Mouse (Mus musculus): Measurements from ENCODE around the gene Hoxd11. TPM values are rescaled to one million over a fixed set of nuclear protein-coding genes. Genes with fewer than 3 reads are reported as not detected.

Gene Hoxd11
- polyA plus RNA-seq, 1 experiment: 2.8 TPM

DNA sequence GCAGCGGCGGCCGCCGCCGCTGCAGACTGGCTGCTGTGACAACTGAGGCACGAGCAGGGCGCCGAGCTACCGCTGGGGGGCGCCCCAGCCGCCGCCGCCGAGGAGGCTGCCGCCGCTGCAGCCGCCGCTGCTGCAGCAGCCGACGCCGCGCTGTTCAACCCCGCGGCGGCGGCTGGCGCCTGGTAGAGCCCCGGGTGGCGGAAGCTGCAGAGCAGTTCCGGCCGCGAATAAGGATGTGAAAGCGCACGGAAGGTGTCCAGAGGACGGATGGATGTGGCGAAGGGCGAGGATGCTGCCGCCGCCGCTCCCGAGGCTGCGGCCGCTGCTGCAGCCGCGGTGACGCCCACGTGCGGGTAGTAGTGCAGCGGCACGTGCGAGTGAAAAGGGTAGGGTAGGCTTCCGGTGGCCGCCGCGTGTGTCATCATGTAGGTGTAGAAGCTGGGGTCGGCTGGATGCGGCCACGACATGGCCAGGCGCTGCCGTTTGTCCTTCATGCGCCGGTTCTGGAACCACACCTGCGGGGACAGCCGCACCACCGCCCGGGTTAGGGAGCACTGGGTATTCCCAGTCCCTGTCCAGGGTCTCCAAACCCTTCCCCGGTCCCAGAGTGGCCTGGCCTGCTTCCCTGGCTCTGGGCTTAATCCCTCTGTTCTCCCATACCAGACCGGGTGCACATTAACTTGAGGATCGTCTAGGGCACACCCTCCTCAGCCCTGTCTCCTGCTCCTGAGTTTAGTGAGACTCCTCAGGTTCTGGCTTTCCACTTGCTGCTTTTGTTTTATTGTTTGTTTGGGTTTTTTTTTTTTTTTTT is 23.3 kb upstream of the Hoxd11 start:
- H3K4me1 ChIP-seq (ENCODE audit: control insufficient read depth, insufficient read depth, low read length): no peaks in the 10 kb centered on the region; the same call in 1 of the 2 replicates
- H3K4me3 ChIP-seq (ENCODE audit: insufficient read depth, low read length): peak overlapping the region; percentile 21; the same call in 1 of the 2 replicates

DNA sequence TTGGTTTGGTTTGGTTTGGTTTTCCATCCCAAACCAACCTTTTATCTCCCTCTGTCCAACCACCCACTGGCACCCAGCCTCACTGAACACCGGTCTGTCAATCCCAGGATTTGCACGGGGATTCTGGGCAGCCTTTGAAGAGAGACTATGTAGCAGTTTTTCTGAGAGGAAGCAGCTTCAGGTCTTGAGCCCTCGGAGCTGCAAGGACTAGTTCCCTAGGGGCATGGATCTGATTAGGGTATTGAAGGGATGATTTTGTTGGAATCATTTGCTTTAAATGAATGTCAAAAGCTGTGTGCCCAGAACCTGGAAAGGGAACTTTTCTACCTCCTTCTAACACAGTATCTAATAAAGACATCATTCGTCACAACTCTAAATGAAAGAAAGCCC is 22.7 kb upstream of the Hoxd11 start:
- Histone ChIP-seq H3K4me3 (ENCODE audit: insufficient read depth, low read length) (no peak overlapping the region), H3K4me1 (ENCODE audit: control insufficient read depth, insufficient read depth, low read length) (no peaks in the 10 kb centered on the region; the same call in 1 of the 2 replicates), H3K27ac (ENCODE audit: insufficient read depth, low read length) (no peak overlapping the region)
- TF ChIP-seq POLR2A (IDR thresholded peaks at IDR 0.05; ENCODE audit: low read depth, low read length) (no peak), CTCF (IDR thresholded peaks at IDR 0.05; ENCODE audit: borderline replicate concordance, insufficient read depth, low read length) (no peak)

More for the DNA sequence above, 23.3 kb upstream of the Hoxd11 start:
- H3K27ac ChIP-seq (ENCODE audit: insufficient read depth, low read length): no peak overlapping the region
- TF ChIP-seq CTCF (IDR thresholded peaks at IDR 0.05; ENCODE audit: borderline replicate concordance, insufficient read depth, low read length): no peak
- TF ChIP-seq POLR2A (IDR thresholded peaks at IDR 0.05; ENCODE audit: low read depth, low read length): no peak

DNA sequence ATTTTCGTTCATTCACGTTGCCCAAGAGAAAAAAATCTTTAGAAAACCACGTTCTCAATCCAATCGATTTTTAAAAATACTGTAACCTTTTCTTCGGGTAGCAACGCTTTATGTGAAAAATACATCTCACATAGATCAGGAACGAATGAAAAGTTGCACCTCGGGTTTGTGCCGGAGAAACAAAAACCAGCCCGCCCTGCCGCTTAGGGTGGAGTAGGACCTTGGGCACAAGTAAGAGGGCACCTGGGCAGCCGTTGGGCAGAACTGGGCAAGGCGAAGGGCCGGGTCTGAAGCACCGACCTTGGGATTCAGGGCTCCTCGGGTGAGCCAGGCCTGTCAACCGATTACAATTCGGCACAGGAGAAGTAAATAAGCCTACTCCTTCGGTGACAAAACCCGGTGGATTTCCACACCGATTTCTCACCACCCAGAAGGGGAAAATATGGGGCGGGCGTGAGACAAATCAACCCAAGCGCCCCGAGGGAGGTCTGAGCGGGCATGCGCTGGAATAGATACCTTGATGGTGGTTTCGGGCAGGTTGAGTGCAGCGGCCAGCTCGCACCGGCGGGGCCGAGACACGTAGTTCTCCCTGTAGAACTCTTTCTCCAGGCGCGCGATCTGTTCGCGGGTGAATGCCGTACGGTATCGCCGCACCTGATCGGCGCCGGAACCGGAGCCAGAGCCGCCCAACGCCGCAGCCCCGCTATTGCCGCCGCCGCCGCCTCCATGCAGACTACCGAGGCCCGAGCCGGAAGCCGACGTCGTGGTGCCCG is 21.9 kb upstream of the Hoxd11 start:
- Histone ChIP-seq H3K4me1 (ENCODE audit: control insufficient read depth, insufficient read depth, low read length) (no peaks in the 10 kb centered on the region; the same call in 1 of the 2 replicates), H3K4me3 (ENCODE audit: insufficient read depth, low read length) (0 out of 2 replicates have a peak overlapping the region, but pooled peaks have one; percentile 3), H3K27ac (ENCODE audit: insufficient read depth, low read length) (no peak overlapping the region)
- no peak for TF ChIP-seq POLR2A (IDR thresholded peaks at IDR 0.05; ENCODE audit: low read depth, low read length)
- no peak for TF ChIP-seq CTCF (IDR thresholded peaks at IDR 0.05; ENCODE audit: borderline replicate concordance, insufficient read depth, low read length)

GRCm38 (mm10) chr2:74658024-74658666 is 21.2 kb upstream of the Hoxd11 start:
- peak overlapping the region; percentile 6; the same call in 1 of the 2 replicates for H3K4me3 ChIP-seq (ENCODE audit: insufficient read depth, low read length)
- no peak overlapping the region for H3K27ac ChIP-seq (ENCODE audit: insufficient read depth, low read length)

DNA sequence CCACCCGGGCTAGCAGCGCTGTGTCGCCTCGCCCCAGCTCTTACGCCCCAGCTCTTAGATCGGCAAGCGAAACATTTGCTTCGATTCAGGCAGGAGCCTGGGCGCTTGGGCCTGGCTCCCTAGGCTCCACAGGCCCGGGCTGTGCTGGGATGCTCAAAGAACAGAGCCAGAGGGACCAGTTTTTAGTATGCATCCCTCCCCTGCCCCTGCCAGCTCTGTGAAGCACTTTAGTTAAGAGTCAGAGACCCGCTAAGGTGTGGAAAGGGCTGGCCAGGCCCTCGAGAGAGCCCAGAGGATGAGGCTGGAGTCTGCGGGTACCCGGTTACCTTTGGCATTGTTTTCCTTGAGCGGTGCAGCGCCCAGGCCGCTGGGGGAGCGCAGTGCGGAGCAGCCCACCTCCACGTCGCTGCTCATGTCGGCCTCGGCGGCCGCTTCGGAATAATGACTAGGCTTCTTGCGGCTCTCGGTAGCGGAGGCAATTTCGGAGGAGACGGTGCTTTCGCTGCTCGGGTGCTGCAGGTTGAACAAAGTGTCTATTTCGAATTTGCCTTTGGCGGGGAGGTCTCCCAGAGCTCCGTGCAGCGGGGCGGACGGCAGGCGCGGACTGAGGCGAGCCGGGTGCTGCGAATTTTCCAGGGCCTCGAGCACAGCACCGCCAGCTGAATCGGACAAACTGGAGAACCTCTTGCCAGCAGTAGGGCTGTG is 20.5 kb upstream of the Hoxd11 start:
- no peaks in the 10 kb centered on the region; the same call in 1 of the 2 replicates for H3K4me1 ChIP-seq (ENCODE audit: control insufficient read depth, insufficient read depth, low read length)
- H3K4me3 ChIP-seq (ENCODE audit: insufficient read depth, low read length): peak overlapping the region; percentile 6; the same call in 1 of the 2 replicates
- no peak overlapping the region for H3K27ac ChIP-seq (ENCODE audit: insufficient read depth, low read length)
- TF ChIP-seq CTCF (IDR thresholded peaks at IDR 0.05; ENCODE audit: borderline replicate concordance, insufficient read depth, low read length): no peak
- no peak for TF ChIP-seq POLR2A (IDR thresholded peaks at IDR 0.05; ENCODE audit: low read depth, low read length)

More at GRCm38 (mm10) chr2:74658024-74658666, 21.2 kb upstream of the Hoxd11 start:
- H3K4me1 ChIP-seq (ENCODE audit: control insufficient read depth, insufficient read depth, low read length): no peaks in the 10 kb centered on the region; the same call in 1 of the 2 replicates
- no peak for TF ChIP-seq POLR2A (IDR thresholded peaks at IDR 0.05; ENCODE audit: low read depth, low read length)
- no peak for TF ChIP-seq CTCF (IDR thresholded peaks at IDR 0.05; ENCODE audit: borderline replicate concordance, insufficient read depth, low read length)

DNA sequence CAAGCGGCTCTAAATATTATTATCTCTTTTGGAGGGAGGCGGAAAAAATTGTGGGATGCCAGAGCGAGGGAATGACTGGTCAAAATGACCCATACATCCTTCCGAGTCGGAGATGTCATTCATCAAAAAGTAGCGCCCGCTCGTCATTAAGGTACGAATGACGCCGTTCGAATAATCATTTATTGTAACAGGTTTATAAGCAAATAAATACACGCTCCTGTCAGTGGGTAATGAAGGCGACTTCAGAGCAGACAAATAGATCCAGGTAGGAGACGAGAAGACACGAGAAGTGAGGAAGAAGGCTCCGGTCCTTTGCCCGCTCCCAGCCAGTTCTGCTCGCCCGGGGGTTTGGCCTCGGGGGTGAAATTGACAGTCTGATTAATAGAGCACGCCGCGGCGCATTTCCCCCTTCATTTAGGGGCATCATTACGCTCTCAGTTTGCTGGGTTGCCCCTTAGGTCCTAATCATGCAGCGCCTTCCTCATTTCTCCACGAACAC is 19.8 kb upstream of the Hoxd11 start, which contains the start of gene Evx2:
Evx2 (minus strand) TSS at position 51 of the 499 bp plus-strand sequence.
- Histone ChIP-seq H3K4me1 (ENCODE audit: control insufficient read depth, insufficient read depth, low read length) (no peaks in the 10 kb centered on the region; the same call in 1 of the 2 replicates), H3K27ac (ENCODE audit: insufficient read depth, low read length) (no peak within 1 kb of the TSS), H3K4me3 (ENCODE audit: insufficient read depth, low read length) (peak within 1 kb of the TSS; percentile 6; the same call in 1 of the 2 replicates)
- TF ChIP-seq CTCF (IDR thresholded peaks at IDR 0.05; ENCODE audit: borderline replicate concordance, insufficient read depth, low read length) (no peak), POLR2A (IDR thresholded peaks at IDR 0.05; ENCODE audit: low read depth, low read length) (no peak)

DNA sequence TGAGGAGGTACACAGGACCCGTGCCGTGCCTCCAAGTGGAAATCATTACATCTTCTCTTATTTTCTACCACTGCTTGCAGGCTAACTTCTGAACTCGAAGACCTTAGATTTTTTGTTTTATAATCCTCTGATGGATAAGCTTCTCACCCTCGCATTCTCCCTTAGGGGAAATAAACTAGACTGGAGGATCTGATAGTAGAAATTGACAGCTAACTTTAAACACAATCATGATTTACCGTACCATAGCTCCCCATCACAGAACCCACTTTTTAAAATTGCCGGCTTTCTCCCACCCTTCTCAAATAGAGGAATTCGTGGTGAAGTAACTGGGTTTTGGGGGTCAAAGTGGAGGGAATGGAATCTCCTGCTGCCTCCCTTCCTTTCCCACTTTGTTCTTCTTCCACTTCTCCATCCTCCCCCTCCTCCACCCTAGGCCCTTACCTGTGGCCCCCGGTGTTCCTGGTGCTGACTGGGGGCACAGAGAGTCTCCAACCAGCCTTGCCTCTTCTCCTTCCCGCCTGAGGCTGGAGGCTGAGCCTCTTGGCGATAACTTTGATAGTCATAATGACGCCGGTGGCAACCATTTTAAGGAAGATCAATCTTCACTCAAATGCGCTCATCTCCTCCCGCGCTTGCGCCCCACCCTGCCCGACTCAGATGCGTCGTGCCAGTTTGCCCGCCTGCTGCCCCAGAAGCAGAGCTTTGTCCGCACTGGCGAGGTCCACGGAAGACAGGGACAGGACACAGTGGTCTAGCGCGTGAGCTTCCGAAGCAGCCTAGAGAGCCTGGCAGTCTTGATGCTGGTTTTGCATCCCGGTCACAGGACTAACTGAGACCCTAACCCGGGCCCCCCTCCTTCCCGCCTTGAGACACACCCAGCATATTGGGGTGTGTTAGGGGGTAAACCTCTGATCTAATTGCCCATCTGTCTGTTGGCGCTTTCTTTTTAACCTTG is 18.7 kb upstream of the Hoxd11 start:
- TF ChIP-seq POLR2A (IDR thresholded peaks at IDR 0.05; ENCODE audit: low read depth, low read length) (no peak), CTCF (IDR thresholded peaks at IDR 0.05; ENCODE audit: borderline replicate concordance, insufficient read depth, low read length) (no peak)
- Histone ChIP-seq H3K4me1 (ENCODE audit: control insufficient read depth, insufficient read depth, low read length) (no peaks in the 10 kb centered on the region; the same call in 1 of the 2 replicates), H3K4me3 (ENCODE audit: insufficient read depth, low read length) (peak overlapping the region; percentile 20; the same call in 1 of the 2 replicates), H3K27ac (ENCODE audit: insufficient read depth, low read length) (no peak overlapping the region)

DNA sequence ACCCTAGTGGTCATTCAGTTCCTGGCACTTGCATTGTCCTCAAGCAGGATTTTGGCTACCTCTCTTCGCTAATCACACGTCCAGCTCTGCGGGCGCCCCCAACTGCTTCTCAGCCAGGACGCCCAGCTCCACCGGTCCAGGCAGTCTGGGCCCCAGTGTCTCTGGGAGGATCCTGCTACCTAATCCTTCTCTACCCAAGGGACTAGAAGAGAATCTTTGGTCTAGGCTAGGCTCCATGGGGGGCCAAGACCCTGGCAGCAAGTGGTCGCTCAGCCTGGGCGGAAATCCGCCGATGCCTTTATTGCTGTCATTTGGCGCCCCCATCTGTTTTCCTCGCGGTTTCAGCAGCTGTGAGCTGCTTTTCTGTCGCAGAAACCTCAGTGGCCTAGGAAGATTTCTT is 17.7 kb upstream of the Hoxd11 start:
- no peaks in the 10 kb centered on the region for H3K4me1 ChIP-seq (ENCODE audit: control insufficient read depth, insufficient read depth, low read length)
- no peak overlapping the region for H3K27ac ChIP-seq (ENCODE audit: insufficient read depth, low read length)
- TF ChIP-seq CTCF (IDR thresholded peaks at IDR 0.05; ENCODE audit: borderline replicate concordance, insufficient read depth, low read length): 0 out of 2 replicates have a peak, but pooled peaks have one; percentile 13
- TF ChIP-seq POLR2A (IDR thresholded peaks at IDR 0.05; ENCODE audit: low read depth, low read length): no peak
- no peak overlapping the region for H3K4me3 ChIP-seq (ENCODE audit: insufficient read depth, low read length)
